7 mouse cellular contexts compared by ENCODE assay signal in genomic region chr1:97918495-97918894, GRCm38 (mm10).
DNase-seq lines count a peak whose midpoint lies in the region; ATAC-seq lines count a peak whose summit lies in the region.

No protein-coding gene starts in this region.

- no peaks in the 10 kb centered on the region for H3K9me3 ChIP-seq in intestine, embryonic 16.5 days (ENCODE audit: control insufficient read depth, low read length)
- no peaks in the 10 kb centered on the region for H3K9me3 ChIP-seq in lung, embryonic 15.5 days

- peak; percentile 54 for ATAC-seq in activated CD4-positive, CD25-positive, alpha-beta regulatory T cell, adult 4 months
- peak; percentile 86 for ATAC-seq in intestine, embryonic 16.5 days
- ATAC-seq in lung, embryonic 15.5 days (ENCODE audit: borderline replicate concordance, extremely low read depth, low FRiP score, low TSS enrichment): peak; percentile 89
- no peak for ATAC-seq in cerebellum, adult (ENCODE audit: insufficient number of reproducible peaks, low FRiP score, low TSS enrichment)

- H3K4me2 ChIP-seq in intestine, embryonic 16.5 days (ENCODE audit: low read depth, low read length): no peak overlapping the region
- peak overlapping the region; percentile 27; the same call in 1 of the 2 replicates for H3K4me2 ChIP-seq in lung, embryonic 15.5 days

- WGBS in intestine, embryonic 16.5 days: 27% methylated on average over 8 of the region's 8 CpGs
- 4% methylated on average over 8 of the region's 8 CpGs for WGBS in lung, embryonic 15.5 days

- H3K4me1 ChIP-seq in intestine, embryonic 16.5 days (ENCODE audit: control insufficient read depth, insufficient read depth, low read length): peaks cover 3% of the 10 kb centered on the region; the same call in 1 of the 2 replicates
- H3K4me1 ChIP-seq in lung, embryonic 15.5 days: peaks cover 27% of the 10 kb centered on the region; the same call in 1 of the 2 replicates

- no peaks in the 10 kb centered on the region for H3K36me3 ChIP-seq in intestine, embryonic 16.5 days (ENCODE audit: control insufficient read depth, insufficient read depth, low read length)
- no peaks in the 10 kb centered on the region for H3K36me3 ChIP-seq in lung, embryonic 15.5 days

- H3K4me3 ChIP-seq in intestine, embryonic 16.5 days (ENCODE audit: low read length): no peak overlapping the region
- H3K4me3 ChIP-seq in lung, embryonic 15.5 days: no peak overlapping the region

- peak; percentile 18 for DNase-seq in CD4-positive, CD25-positive, alpha-beta regulatory T cell, adult 2 months (ENCODE audit: low read depth, low spot score)
- DNase-seq in ovary, adult 18-20 months (ENCODE audit: low spot score): no peak
- no peak for DNase-seq in adipocyte (ENCODE audit: low spot score)

- no peak overlapping the region for H3K9ac ChIP-seq in intestine, embryonic 16.5 days (ENCODE audit: low read depth, low read length)
- H3K9ac ChIP-seq in lung, embryonic 15.5 days: no peak overlapping the region

- no peak overlapping the region for H3K27ac ChIP-seq in intestine, embryonic 16.5 days (ENCODE audit: low read length)
- H3K27ac ChIP-seq in lung, embryonic 15.5 days: peak overlapping the region; percentile 55

- H3K27me3 ChIP-seq in intestine, embryonic 16.5 days (replicated peaks; ENCODE audit: control insufficient read depth, insufficient read depth, low read length): no peaks in the 10 kb centered on the region
- no peaks in the 10 kb centered on the region for H3K27me3 ChIP-seq in lung, embryonic 15.5 days
